Mouse (Mus musculus) megakaryocyte, adult 5-6 weeks (primary cell): ENCODE data around the gene Lrrc1. TPM values are rescaled to one million over a fixed set of nuclear protein-coding genes. Genes with fewer than 3 reads are reported as not detected.
"Not testable (repeated sequence)": the region's sequence is repeated elsewhere in the genome, so short reads cannot be mapped to it uniquely, and the experiment has no call there.

ENCODE experiments used
- ATAC-seq: 2 replicates; pipeline ENCODE4 v1.8.0; 2016; ENCODE audit warnings: mild to moderate bottlenecking, inconsistent platforms; ENCODE audit not compliant: poor library complexity, severe bottlenecking
- total RNA-seq, 2 experiments: library from RNA; stranded (forward) in 1 of 2; stranded (reverse) in 1 of 2; fragments of 153-499, 151-499 nt in 1 of 2; fragments of 221-1000, 200-1000 nt in 1 of 2; gene quantifications; 2 replicates each; pipeline versions ENCODE4 v1.2.3 to v1.2.4; 2015 to 2017

Gene Lrrc1
- total RNA-seq (2015) = 1.8 and 3.9 TPM in 2 replicates
- 1.7 and 5.0 TPM in 2 replicates for total RNA-seq (2017)

- peak; percentile 71 for ATAC-seq
Observed at GRCm38 (mm10) chr9:77544354-77545067, at the start of gene Lrrc1. Gene Lrrc1, minus strand, starts transcription at chr9:77544870.

- ATAC-seq = no peak
Observed at GRCm38 (mm10) chr9:77592423-77592822, 47.8 kb upstream of the Lrrc1 start.

GRCm38 (mm10) chr9:77589496-77589895 is 44.8 kb upstream of the Lrrc1 start:
- no peak for ATAC-seq

GRCm38 (mm10) chr9:77587616-77588015 is 42.9 kb upstream of the Lrrc1 start:
- ATAC-seq = no peak

GRCm38 (mm10) chr9:77586806-77587591 is 42.3 kb upstream of the Lrrc1 start:
- ATAC-seq = no peak

GRCm38 (mm10) chr9:77584746-77585145 is 40.1 kb upstream of the Lrrc1 start:
- no peak for ATAC-seq

GRCm38 (mm10) chr9:77583302-77583701 is 38.6 kb upstream of the Lrrc1 start:
- ATAC-seq = no peak

- ATAC-seq = peak; percentile 45; the same call in 1 of the 2 replicates
Observed at GRCm38 (mm10) chr9:77579827-77580226, 35.2 kb upstream of the Lrrc1 start.

GRCm38 (mm10) chr9:77577931-77578330 is 33.3 kb upstream of the Lrrc1 start:
- ATAC-seq = no peak

- no peak for ATAC-seq
Observed at GRCm38 (mm10) chr9:77577409-77577808, 32.7 kb upstream of the Lrrc1 start.

GRCm38 (mm10) chr9:77576320-77576719 is 31.6 kb upstream of the Lrrc1 start:
- ATAC-seq = no peak

- not testable (repeated sequence) for ATAC-seq
Observed at GRCm38 (mm10) chr9:77574996-77575395, 30.3 kb upstream of the Lrrc1 start.

- no peak for ATAC-seq
Observed at GRCm38 (mm10) chr9:77571851-77572250, 27.2 kb upstream of the Lrrc1 start.

- ATAC-seq = no peak
Observed at GRCm38 (mm10) chr9:77568789-77569506, 24.3 kb upstream of the Lrrc1 start.

- no peak for ATAC-seq
Observed at GRCm38 (mm10) chr9:77561827-77562226, 17.2 kb upstream of the Lrrc1 start.

- ATAC-seq = no peak
Observed at GRCm38 (mm10) chr9:77557963-77558362, 13.3 kb upstream of the Lrrc1 start.

GRCm38 (mm10) chr9:77557181-77557580 is 12.5 kb upstream of the Lrrc1 start:
- no peak for ATAC-seq

GRCm38 (mm10) chr9:77556435-77556834 is 11.8 kb upstream of the Lrrc1 start:
- ATAC-seq = no peak

- ATAC-seq = no peak
Observed at GRCm38 (mm10) chr9:77553465-77553864, 8.8 kb upstream of the Lrrc1 start.

- peak; percentile 93 for ATAC-seq
Observed at GRCm38 (mm10) chr9:77551036-77551512, 6.4 kb upstream of the Lrrc1 start.

- ATAC-seq = no peak
Observed at GRCm38 (mm10) chr9:77546010-77546409, 1.3 kb upstream of the Lrrc1 start.
